Mouse (Mus musculus): Measurements from ENCODE around the gene Cfap57.

- TF ChIP-seq CTCF (IDR thresholded peaks at IDR 0.05; ENCODE audit: control insufficient read depth, insufficient read depth, insufficient read length) (no peak), USF1 (IDR thresholded peaks at IDR 0.05; ENCODE audit: low read depth) (no peak), MYOD1 (IDR thresholded peaks at IDR 0.05; ENCODE audit: control insufficient read depth, insufficient read length, low read depth) (no peak), FOSL1 (IDR thresholded peaks at IDR 0.05; ENCODE audit: insufficient read depth, low read length, poor library complexity, severe bottlenecking) (no peak), MAX (IDR thresholded peaks at IDR 0.05) (no peak), CEBPB (IDR thresholded peaks at IDR 0.05; ENCODE audit: low read depth) (no peak)
Observed at GRCm38 (mm10) chr4:118604065-118604464, 16.5 kb downstream of the Cfap57 start.
